Mouse (Mus musculus) A20 (cell line): ENCODE measurements at regions not wholly inside any gene's neighbourhood (a gene's known extent, or its start where the extent isn't known, plus 50 kb on each side); places are given as distances from the start of the nearest gene placed in this dataset.

ENCODE experiments used
- DNase-seq: peaks from one replicate; pipeline ENCODE4 v3.0.0-alpha.2; 2011; ENCODE audit warnings: low read depth, low spot score

DNA sequence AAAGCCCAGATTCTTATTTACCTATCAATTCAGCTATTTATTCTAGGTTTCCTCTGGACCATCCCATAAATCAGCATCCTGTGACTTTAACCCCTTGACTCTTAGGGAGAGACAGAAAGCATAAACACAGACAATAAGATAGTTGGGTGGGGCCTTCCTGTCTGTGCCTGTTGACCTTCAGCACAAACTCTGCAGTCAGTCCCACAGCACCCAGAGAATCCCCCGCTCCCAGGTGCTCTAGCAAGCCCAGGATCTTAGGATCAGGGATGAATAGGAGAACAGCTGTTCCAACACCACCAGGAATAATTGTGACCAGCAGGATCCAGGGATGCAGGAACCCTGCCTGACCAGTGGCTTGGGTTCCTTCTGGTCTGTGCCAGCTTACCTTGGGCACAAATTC lies 107.8 kb downstream of the Basp1 start:
- DNase-seq: no peak

DNA sequence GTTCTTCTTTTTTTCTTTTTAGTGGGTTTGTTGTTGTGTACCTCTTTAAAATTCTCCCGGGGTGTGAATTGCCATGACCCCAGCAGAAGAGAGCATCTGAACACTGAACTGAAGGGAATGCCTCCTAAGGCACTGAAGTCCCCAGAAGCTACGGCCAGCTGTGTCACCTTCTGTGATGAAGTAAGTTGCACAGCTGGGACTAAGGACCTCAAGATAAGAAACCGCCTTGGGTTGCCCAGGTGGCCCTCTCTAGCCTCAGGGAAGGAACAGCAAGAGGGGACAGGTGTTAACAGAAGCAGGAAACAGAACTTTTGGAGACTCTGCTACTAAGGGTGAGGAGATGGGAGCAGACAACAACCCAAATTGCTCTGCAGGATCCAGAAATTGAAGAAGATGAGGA lies 110.2 kb downstream of the Basp1 start:
- DNase-seq: peak; percentile 76

DNA sequence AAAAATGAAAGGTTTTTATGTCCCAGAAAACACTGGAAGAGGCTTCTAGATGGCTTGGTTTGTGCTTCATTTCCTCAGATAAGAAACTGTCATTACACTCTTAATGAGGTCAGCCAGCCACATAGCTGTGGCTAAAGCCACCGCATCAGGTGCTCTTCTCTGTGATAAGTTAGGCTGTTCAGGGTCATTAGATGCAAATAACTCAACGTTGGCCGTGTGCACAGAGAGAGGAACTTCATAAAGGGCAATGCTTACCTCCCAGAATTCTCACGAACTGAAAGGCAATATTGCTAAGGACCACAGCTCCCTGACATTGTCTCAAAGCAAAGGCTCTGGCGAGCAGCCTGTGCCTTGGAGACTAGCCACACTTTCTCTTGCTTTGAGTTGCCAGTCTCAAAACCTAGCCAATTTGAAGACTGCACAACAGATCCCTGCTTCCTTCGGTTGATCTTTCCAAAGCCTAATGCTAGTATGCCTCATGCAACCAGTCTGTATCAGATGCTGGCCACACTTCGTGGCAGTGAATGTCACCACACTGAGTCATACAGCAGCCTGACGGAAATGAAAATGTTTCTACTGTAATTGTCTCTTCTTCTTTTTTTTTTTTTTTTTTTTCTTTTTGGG lies 110.8 kb downstream of the Basp1 start:
- peak; percentile 81 for DNase-seq

DNA sequence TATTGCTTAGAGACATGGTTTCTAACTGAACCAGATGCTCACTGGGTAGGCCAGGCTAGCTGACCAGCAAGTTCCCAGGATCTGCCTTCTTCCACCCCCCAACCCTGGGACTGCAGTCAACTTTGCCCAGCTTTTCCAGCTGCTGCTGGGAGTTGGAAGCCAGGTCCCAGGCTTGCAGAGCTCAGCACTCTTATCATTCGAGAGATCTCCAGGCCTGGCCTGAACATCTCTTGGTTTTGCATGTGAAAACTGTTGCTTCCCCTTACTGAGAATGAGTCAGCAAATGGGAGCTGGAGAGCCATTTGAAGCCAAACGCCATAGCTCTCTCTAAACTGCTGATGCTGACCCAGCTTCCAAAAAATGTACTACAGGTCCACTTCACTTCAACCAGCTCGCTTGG lies 111.8 kb downstream of the Basp1 start:
- DNase-seq: peak; percentile 62

DNA sequence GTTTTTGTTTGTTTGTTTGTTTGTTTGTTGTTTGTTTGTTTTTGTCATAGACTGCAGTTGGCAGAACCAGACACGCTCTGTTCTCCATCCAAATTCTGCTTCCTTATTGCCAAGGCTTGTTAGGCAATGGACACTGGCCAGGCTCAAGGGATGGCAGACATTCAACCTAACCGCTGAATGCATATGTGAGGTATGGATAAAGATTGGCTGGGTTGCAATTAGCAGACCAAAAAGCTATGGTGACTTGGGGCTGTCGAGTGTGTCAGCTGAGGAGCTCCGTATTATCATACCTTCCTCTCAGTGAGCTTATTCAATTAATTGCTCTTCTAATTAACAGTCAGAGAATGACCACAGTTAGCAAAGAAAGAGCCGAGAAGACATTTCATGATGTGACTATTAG lies 116.3 kb downstream of the Basp1 start:
- no peak for DNase-seq

DNA sequence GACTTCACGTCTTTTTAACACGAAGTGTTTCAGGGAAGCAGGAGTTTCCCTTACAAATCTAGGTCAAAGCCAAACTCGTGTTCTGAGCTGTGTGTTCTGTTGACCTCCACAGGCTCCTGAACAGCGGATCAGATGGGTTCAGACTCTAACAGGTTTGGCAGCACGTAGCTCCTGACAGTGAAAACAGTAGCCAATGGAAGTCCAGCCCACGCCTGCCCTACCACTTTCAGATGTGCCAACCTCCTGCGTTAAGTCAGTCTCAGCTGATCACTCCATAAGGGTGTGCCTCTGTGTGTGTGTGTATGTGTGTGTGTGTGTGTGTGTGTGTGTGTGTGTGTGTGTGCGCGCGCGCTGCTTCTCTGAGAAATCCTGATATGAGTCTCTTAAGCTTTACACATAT lies 116.8 kb downstream of the Basp1 start:
- DNase-seq: no peak

DNA sequence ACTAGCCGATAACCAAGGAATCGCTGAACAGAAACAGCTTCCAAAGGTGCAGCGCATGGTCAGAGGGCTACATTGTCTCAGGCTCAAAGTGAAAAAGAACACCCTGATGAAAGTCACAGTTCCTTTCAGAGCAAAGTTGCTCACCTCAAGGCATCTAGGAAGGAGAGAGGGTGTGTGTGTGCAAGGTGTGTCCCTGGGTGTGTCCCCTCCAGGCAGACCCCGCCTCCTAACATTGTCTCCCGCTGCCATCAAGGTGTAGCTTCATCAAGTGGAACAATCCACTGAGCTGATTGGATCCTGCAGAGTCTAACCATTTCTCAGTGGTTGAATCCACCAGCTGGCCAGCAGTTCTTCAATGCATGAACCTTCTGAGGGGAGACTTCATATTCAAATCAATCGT lies 117.8 kb downstream of the Basp1 start:
- DNase-seq: no peak

DNA sequence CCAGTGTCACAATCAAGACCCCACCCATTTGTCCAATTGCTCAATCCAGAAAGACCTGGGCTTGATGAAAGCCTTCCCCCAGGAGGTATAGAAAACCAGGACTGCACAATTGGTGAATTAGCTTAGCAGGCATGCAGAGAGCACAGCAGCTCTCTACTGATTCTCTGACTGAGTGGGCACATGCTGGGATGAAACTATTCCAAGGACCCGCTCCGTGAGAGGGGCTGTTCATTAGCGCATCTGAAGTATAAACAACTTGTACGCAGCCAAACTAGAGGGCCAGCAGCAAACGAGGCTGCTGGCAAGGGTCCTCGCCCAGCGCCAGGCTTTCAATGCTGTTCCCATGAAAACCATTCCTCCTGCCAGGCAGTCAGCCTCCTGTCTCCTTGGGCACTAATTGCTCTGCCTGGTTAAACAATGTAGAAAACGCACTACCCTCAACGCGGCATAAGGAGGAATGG lies 122.3 kb downstream of the Basp1 start:
- no peak for DNase-seq

DNA sequence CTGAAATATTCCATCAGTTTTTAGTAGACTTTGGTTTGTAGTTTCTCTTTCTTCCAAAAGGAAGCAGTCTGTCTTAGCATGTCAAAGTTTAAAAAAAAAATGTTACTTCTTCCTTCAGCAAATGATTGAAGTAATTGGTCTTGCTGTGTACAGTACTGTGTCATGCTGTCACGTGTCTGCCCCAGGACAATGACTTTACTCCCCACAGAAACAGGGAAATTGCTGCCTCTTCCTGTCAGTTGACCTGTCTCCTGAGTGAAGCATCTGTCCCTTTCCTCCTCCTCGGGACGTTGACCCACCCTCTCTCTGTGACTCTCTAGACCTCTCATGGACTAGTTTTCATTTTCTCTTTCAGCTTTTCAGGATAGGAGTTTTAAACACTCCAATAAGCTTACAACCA lies 125.7 kb downstream of the Basp1 start:
- no peak for DNase-seq

DNA sequence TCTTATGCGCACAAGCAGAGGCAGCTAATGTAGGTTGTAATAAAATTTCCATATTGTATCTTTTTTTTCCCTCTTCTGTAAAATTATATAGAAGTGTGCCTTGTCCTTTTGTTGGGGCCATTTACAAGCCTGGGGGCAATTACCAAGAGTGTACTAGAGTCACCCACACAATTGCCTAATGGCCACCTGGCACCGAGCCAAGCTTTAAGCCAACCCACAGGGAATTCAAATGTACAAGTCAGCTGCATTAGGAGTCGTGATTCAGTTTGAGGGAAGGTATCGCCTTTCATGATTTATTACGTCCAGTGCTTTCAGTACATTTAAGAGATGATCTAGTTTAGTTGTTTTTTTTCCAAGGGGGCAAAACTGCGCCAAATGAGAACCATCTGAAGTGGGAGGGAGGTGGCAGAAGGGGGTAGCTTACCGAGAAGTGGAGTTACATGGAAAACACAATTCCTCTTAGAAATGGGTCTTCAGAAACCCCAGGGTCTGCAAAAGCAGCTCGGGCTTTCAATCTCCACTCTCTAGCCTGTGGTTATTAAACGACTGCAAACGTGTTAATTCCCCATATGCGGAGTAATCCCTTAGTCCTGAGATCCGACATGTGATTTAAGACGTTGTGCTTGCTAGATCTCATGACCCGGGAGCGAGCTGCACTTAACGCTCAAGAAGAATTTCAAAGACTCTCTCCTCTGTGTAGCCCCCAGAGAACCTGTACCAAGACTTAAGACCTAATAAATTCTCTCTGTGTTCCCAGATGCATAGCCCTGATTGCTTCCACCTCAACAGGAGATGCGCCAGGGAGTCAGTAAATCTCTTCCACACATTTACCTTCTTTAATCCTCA lies 129.0 kb downstream of the Basp1 start:
- DNase-seq: no peak

DNA sequence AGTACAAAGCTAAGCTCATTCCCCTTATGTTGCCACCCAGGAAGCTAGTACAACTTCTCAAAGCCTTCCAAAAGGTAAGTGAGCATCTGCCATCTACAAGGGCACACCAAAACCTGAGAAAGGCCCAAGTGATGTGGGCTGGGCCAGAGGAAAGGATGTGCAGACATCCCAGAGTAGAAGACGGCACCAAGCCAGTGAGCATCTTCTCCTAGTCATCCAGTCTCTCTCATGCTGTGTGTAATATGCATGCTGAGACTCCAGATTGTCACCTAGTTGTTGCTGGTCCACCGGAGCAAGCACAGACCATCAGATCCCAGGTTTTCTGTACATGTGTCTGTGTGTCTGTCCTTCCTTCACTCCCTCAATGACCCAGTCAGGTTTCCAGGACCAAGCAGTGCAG lies 129.9 kb downstream of the Basp1 start:
- DNase-seq: no peak

DNA sequence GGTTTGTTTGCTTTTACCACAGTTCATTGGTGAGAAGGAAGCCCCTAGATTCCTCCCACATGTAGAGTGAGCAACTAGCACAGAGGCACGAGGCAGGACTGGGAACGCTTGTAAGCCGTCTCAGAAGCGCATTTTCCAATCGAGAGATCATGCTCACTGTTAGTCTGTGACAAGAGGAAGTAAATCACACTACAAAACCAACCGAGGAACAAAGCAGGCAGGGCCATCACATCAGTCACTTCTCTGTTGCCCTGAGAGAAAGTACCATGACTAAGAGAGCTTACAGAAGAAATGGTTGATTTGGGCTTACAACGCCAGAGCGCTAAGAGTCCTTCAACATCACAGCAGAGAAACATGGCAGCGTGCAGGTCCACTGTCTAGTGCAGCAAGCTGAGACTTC lies 131.2 kb downstream of the Basp1 start:
- DNase-seq: peak; percentile 52

DNA sequence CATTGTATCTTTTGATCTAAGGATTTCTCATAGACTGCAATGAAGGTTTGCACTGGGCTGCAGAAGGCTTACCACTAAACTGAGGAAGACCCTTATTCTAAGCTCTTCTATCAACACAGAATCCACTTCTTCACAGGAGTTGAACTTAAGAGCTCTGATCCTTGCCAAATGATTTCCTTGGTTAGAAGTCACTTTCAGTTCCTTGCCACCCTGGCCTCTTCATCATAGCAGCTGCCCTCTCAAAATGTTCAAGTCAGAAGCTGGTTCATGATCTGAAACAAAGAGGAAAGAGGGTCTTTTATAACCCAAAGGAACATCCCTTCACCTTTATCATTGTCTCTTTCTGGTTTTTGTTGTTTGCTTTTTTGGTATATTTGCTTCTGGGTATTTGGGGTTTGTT lies 131.6 kb downstream of the Basp1 start:
- peak; percentile 44 for DNase-seq

DNA sequence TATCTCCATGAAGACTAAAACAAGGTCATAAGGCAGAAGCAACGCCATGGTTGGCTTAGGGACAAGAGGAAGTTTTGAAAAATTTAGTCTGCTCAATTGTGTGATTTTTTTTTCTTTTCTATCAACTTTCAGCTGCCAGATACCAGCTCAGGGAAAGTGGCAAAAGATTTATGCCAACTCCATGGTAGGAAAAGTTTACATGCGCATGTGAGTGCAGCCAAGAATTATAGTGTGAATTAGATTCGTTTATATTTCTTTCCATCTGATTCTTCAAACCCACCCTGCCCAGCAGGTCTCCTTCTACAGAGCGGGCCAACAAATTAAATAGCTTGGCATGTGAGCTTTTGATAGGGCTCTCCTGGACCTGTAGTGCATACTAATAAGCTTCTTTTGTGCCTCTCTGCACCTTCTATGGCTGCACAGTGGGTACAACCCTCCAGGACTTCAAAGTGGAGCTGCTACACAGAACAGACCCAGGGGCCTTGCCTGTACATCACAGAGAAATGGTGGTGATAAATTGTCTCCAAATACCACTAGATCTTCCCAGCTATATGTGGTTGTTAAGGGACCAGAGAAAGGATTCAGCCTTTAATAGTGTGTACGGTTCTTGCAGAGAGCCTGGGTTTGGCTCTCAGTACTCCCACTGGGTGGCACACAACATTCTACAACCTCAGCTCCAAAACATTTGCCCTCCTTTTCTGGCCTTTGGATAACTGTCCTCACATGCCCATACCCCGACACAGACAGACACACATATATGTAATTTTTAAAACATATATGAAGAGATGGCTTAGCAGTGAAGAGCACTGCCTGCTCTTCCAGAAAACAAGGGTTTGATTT lies 135.0 kb downstream of the Basp1 start:
- DNase-seq: no peak

DNA sequence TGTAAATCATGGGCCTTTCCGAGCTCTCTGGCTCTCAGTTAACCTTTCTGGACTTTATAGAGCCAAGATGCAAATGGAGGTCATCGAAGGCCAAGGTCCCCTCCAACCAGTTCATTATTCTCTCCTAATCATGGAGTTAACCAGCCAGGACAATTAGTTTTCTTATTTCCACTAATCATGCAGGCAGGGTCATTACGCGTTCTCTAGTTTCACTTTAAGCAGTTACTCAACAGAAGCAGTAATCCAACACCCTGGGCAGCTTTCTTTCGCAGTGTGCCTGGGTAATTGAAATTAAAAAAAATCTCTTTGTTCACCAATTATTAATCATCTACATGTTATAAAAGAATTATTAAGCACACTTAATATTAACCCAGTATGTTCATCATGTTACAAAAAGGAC lies 137.3 kb downstream of the Basp1 start:
- no peak for DNase-seq

DNA sequence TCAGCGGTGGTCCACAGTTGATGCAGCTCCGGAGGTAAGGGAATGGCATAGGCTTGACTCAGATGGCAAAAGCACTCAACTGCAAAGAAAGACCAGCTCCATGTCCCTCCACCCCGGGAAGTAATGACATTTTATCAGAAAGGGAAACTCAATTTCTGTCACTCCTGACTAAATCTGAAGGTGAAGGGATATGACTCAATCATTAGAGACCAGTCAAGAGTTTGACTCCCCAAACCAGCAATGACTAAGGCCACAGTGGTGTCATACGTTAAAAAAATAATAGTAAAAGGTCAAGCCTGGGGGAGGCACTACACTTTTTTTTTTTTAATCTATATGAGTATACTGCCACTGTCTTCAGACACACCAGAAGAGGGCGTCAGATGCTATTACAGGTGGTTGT lies 141.7 kb downstream of the Basp1 start:
- no peak for DNase-seq

DNA sequence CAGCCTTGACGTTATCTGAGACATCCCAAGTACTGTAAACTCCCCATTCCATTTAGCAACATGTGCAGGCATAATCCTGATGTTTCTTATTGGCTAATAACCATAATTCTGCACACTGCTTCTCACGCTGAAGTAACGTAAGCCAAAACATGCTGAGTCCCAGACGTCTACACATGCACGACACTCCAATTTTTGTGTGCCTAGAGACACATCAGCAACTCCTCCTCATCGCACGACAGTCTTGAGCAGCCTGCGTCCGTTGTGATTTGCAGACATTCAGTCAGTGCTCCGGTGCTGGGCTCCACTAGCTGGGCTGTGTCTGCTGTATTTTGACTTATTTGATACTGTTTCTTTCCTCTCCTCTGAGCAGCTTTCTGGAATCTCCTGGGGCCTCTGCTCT lies 143.2 kb downstream of the Basp1 start:
- no peak for DNase-seq

DNA sequence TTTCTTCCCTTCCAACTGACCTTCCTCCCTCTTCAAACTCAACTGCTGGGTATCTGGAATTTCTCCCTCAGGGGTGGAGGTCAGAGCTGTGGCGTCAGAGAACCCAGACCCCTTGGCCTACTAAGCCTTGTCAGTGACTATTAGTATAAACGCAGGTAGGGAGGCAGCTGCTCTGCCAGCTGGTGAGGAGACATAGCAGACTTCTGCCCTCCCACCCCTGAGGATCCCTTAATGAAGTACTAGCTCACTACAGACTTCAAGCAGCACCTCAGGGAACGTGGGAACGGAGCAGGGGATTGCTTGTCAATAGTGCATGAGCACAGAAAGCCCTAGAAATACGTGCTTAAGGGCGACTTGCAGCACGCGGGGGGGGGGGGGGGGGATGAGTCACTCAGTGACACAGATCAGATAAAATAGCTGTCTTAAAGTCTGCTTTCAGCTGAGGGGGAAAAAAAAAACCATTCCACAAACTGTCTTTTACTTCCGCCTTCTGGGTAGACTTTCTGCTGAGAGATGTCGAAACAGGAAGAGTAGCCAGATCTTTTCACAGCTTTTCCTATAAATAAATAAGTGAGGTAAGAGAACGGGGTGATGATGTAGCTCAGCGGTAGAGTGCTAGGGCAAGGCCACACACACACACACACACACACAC lies 144.1 kb downstream of the Basp1 start:
- DNase-seq: peak; percentile 88

DNA sequence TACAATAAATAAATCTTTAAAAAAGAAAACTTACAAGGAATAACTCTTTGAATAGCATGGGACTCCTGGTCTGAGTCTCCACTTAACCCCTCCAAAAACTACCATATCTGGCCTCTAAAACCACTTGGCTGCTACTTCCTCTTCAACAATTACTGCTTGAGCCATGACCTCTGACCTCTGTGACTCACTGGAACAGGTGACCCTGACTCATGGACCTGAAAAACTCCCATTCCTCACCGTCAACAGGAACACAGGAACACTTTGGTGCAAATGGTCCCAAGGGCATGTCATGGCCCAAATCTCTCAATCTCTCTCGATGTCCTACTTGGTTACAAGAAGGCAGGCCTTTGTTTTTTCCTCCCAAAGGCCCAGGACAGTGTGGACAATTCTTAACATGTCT lies 145.1 kb downstream of the Basp1 start:
- DNase-seq: peak; percentile 51

DNA sequence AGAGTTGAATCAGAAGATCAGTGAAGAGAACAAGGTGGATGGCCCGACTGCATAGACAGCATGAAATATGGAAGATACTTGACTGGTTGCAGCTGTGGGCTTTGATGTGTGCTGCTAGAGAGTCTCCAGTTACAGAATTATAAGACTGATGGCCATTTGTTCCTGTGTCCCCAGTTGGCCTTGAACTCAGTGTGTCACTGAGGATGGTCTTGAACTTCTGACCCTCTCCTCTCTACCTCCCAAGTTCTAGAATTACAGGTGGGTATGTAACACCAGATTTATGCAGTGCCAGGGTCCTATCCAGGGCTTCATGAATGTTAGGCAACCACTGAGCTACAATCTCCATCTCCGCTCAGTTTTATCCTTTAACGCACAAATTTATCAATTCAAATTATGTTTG lies 146.1 kb downstream of the Basp1 start:
- DNase-seq: no peak

DNA sequence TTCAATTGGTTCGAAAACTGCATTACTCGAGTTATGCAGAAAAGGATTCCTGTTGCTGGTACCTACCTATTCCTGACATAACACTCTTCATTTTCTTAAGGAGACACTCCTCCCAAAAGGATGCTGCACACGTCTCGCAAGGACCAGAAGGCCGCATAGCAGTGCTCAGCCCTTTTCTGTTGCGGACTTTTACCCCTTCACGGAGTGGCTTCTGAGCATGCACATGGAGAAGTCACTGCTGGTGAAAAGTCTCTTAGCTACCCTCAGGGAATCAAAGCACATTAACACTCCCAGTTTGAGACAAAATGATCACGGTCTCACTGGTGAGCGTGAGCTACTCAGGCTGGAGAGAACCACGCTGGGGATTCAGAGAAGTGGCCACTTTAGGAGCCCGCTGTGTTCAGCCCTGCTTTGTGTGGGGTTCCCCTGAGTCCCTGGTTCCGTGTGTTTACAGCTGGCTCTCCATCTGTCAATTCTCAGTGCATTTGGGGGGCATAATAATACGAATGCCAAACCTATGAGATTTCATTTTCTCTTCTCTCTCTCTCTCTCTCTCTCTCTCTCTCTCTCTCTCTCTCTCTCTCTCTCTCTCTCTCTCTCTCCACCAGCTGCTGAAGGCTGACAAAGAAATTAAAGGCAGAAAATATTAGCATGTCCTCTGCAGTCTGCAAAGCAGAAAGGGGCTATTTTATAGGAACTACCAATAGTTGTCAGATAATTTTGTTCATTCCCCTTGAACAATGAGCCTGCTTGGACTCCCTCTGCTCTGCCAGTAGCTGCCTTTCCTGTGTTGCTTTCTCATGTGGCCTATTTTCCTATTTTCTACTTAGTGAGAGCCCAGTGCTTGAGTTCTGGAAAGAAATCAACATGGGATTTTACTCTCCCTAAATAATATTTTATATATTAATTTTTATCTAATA lies 160.7 kb downstream of the Basp1 start:
- no peak for DNase-seq
